Mouse (Mus musculus): ENCODE measurements at regions not wholly inside any gene's neighbourhood (a gene's known extent, or its start where the extent isn't known, plus 50 kb on each side); places are given as distances from the start of the nearest gene placed in this dataset.

DNA sequence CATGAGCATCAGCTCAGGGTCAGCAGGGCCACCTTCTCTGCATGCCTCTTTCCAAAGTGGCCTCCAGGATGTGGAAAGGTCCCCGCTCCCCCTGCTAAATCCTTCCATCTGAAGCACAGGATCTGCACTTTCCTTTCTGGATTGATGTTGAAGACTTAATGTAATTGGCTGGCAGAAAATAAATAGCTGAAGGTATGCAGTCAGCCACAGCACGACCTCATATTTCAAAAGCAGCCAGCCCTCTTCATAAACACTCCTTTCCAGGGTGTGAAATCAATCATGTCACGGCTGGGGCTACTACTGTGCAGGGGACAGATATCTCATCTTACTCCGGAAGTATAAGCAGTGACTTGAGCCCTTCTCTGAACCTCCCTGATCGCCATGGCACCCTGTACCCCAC lies 132.9 kb upstream of the Tsc22d1 start:
- no peak for ATAC-seq (ENCODE audit: extremely low read depth, insufficient number of reproducible peaks, low FRiP score, poor library complexity, severe bottlenecking)

DNA sequence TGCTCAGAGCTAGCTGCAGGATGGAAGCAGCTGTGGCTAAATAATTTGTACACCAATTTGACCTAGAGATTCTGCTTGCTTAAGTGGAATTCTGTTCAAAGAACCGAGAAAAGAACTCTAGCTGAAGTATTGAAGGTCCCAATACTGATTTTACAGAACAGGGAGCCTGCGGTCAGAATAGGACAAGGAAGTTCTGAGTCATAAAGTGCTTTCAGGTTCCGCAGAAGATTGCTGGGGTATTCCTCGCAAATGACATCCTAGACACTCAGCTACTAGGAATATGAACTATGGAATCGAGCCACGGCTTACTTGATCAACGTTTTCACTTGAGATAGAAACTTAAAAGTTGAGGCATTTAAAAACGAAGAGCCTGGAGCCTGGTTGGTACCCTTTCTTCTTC lies 127.0 kb upstream of the Tsc22d1 start:
- ATAC-seq (ENCODE audit: extremely low read depth, insufficient number of reproducible peaks, low FRiP score, poor library complexity, severe bottlenecking) = no peak

DNA sequence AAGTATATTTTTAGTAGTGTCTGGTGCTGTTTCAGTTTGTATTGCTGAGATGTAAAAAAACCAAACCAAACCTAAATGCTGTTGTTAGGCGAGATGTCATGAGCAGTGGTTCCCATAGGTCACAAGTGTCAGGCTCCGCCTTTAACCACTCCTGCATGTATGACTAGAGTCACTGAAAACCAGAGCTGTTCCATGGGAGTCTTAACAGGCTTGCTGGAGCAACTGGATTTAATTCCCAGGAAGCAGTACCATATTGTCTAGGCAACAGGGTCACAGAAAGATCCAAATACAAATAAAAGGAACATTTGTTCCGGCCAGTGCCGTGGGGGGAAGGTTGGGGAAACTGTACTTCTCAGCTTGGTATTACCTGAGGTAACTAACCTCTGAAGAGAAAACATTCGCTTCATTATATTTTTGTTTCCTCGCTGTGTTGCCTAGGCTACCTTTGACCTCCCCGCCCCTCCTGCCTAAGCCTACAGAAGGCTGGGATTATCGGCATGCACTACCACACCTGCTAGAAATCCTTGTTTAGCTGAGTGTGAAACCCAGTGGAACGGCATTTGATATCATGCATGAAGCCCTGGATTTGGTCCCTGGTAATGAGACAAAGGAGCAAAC lies 124.3 kb upstream of the Tsc22d1 start:
- ATAC-seq (ENCODE audit: extremely low read depth, insufficient number of reproducible peaks, low FRiP score, poor library complexity, severe bottlenecking) = no peak

DNA sequence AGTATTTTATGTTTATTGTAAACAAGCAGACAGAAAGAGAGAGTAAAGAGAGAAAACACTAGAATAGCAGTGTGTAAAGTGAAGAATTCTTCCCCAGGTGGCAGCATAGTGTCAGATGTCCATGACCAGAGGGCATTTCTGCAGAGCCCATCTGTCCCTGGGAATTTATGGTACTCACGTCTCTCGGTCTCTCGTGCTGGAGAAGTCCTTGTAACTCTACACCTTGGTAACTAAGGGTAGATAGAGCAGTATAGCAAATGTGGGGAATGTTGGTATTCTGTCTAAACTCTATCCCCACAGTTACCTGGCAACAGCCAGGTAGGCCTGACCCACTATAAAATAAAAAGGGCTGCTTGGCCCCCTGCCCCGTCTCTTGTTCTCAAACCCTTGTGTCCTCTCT lies 122.5 kb upstream of the Tsc22d1 start:
- no peak for ATAC-seq (ENCODE audit: extremely low read depth, insufficient number of reproducible peaks, low FRiP score, poor library complexity, severe bottlenecking)

DNA sequence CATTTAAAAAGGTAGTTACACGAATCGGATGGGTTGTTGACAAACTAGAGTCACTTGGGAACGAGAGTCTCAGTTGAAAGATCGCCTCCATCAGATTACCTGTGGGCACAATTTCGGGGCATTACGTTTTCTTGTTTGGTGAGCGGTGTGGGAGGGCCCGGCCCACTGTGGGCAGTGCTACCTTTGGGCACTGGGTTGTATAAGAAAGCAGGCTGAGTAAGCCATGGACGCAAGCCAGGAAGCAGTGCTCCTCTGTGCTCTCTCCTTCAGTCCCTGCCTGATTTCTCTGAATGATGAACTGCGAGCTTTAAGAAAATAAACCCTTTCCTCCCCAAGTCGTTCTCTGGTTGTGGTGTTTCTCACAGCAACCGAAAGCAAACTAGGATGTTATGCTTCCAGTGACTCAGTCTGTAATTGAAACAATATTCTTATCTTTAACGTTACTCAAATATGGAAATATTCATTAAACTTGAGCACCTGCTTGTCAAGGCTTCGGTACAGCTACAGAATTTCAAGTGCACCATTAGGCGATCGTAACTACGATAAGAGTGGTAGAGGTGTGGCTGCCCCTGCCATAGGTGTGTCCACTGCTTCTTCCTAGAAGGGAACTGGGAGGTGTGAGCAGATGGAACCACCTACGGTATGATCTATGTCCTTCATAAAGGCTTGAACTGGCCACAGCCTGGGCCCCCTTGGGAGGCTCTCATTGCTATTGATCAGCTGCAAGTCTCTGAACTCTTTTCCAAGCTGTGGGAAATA lies 119.2 kb upstream of the Tsc22d1 start:
- no peak for ATAC-seq (ENCODE audit: extremely low read depth, insufficient number of reproducible peaks, low FRiP score, poor library complexity, severe bottlenecking)

DNA sequence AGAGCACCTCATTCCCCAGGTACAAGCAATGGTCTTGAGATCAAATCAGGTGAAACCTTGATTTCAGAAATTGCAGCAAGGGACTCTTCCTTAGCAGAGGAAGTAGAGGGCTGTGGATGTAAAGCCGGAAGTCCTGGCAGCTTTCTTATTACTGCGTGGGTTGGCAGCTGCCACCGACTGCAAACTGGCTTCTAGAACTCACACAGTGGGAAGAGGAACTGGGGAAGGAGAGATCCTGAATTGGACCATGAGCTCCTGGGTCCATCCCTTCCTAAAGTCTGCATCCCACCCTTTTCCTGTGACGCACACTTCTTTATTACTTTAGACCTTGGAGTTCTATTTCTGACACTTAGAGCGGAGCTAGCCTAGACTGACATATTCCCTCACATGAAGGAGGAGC lies 116.9 kb upstream of the Tsc22d1 start:
- no peak for ATAC-seq (ENCODE audit: extremely low read depth, insufficient number of reproducible peaks, low FRiP score, poor library complexity, severe bottlenecking)

- no peak for ATAC-seq (ENCODE audit: extremely low read depth, insufficient number of reproducible peaks, low FRiP score, poor library complexity, severe bottlenecking)
Measured at GRCm38 (mm10) chr14:76302322-76302991, 112.3 kb upstream of the Tsc22d1 start.

GRCm38 (mm10) chr14:76307603-76308002 lies 107.2 kb upstream of the Tsc22d1 start:
- ATAC-seq (ENCODE audit: extremely low read depth, insufficient number of reproducible peaks, low FRiP score, poor library complexity, severe bottlenecking) = no peak

DNA sequence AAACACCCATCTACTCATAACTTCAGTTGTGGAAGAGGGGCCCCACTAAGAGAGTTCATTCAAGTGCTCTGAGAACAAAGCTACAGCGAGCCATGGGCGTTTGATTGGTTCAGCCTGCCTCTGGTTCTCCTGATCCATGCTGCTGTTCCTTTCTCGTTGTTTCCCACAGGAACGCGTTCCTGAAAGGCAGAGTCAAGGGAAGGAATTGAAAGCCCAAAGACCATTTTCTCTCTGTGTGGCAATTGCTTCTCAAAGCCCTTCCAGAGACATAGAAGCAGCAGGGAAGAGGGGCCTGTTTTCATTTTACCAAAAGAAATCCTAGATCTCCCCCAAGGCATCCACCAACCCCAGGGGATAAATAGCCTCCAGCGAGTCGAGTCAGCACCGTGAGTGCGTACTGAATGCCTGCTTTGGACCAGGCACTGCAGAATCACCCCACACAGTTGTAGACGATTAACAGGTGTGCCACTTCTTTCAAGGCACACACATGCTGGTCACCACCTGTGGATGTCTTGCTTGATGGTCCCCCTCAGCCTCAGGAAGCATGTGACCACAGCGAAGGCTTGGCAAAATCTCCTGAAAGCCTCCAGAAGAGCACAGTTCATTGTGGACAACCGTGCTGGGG lies 106.5 kb upstream of the Tsc22d1 start:
- ATAC-seq (ENCODE audit: extremely low read depth, insufficient number of reproducible peaks, low FRiP score, poor library complexity, severe bottlenecking) = no peak

- ATAC-seq (ENCODE audit: extremely low read depth, insufficient number of reproducible peaks, low FRiP score, poor library complexity, severe bottlenecking) = no peak
Measured at GRCm38 (mm10) chr14:76309606-76310005, 105.2 kb upstream of the Tsc22d1 start.

GRCm38 (mm10) chr14:76310278-76310677 lies 104.5 kb upstream of the Tsc22d1 start:
- no peak for ATAC-seq (ENCODE audit: extremely low read depth, insufficient number of reproducible peaks, low FRiP score, poor library complexity, severe bottlenecking)

DNA sequence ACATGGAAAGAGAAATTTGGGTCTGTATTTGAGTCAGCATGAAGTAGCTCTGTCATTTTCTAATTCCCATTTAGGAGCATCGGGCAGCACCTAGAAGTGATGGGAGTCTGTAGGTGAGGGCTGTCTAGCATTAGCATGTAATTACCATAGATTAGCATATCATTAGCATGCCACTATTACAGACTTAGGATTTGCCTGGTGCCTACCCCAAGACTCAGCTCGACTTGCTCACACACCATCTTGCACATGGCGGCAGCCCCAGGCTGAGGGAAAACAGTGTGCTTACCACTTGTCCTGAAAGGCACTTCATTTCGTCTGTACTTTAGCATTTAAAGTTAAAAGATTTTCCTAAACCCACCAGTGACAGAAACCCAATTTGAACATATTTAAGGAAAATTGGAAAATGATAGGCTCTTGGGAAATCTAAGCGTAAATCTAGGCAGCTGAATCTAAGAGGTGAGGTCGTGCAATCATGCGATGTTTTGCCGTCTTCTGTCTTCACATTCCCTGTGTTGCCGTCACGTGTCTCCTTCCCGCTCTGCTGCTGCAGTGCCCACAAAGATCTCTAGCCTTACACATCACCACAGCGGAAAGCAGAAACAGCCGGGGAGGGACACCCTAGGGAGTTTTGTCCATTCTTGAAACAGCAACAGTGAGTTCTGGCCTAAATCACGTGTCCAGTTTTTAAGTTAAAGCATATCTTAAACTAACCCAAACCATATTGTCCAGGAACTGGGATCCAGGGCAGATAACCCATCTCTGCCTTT lies 101.2 kb upstream of the Tsc22d1 start:
- no peak for ATAC-seq (ENCODE audit: extremely low read depth, insufficient number of reproducible peaks, low FRiP score, poor library complexity, severe bottlenecking)

DNA sequence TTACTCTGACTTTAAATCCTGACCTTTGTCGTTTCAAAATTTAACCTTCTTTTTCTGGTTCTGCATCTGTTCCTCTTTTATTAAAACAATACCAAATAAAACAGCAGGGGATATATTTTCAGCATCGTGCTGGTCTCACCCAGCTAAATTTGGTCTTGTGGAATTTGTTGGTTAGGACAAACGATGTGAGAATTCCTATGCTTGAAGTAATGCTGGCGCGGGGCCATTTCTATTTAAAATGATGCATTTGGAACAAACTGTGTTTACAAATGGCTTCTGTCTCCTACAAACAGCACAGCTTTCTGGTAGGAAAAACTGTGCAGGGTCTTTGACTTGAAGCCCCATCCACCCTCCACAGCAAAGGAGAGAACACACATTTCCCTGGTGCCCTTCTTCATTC lies 96.3 kb upstream of the Tsc22d1 start:
- no peak for ATAC-seq (ENCODE audit: extremely low read depth, insufficient number of reproducible peaks, low FRiP score, poor library complexity, severe bottlenecking)

GRCm38 (mm10) chr14:76324246-76324645 lies 90.5 kb upstream of the Tsc22d1 start:
- ATAC-seq (ENCODE audit: extremely low read depth, insufficient number of reproducible peaks, low FRiP score, poor library complexity, severe bottlenecking) = no peak

- no peak for ATAC-seq (ENCODE audit: extremely low read depth, insufficient number of reproducible peaks, low FRiP score, poor library complexity, severe bottlenecking)
Measured at GRCm38 (mm10) chr14:76329983-76330382, 84.8 kb upstream of the Tsc22d1 start.

- ATAC-seq (ENCODE audit: extremely low read depth, insufficient number of reproducible peaks, low FRiP score, poor library complexity, severe bottlenecking) = no peak
Measured at GRCm38 (mm10) chr14:76331497-76332335, 83.0 kb upstream of the Tsc22d1 start.

- no peak for ATAC-seq (ENCODE audit: extremely low read depth, insufficient number of reproducible peaks, low FRiP score, poor library complexity, severe bottlenecking)
Measured at GRCm38 (mm10) chr14:76332336-76332703, 82.4 kb upstream of the Tsc22d1 start.

GRCm38 (mm10) chr14:76340789-76341188 lies 74.0 kb upstream of the Tsc22d1 start:
- ATAC-seq (ENCODE audit: extremely low read depth, insufficient number of reproducible peaks, low FRiP score, poor library complexity, severe bottlenecking) = no peak

Data from neutrophil, adult 5-6 weeks (primary cell).